Mouse (Mus musculus) testis, postnatal 14 days (tissue): ENCODE results near the gene Slc22a17.

Experiments used
- DNase-seq: peaks from one replicate; pipeline ENCODE4 v3.0.0; 2021; ENCODE audit warnings: low spot score

The Slc22a17 gene

DNA sequence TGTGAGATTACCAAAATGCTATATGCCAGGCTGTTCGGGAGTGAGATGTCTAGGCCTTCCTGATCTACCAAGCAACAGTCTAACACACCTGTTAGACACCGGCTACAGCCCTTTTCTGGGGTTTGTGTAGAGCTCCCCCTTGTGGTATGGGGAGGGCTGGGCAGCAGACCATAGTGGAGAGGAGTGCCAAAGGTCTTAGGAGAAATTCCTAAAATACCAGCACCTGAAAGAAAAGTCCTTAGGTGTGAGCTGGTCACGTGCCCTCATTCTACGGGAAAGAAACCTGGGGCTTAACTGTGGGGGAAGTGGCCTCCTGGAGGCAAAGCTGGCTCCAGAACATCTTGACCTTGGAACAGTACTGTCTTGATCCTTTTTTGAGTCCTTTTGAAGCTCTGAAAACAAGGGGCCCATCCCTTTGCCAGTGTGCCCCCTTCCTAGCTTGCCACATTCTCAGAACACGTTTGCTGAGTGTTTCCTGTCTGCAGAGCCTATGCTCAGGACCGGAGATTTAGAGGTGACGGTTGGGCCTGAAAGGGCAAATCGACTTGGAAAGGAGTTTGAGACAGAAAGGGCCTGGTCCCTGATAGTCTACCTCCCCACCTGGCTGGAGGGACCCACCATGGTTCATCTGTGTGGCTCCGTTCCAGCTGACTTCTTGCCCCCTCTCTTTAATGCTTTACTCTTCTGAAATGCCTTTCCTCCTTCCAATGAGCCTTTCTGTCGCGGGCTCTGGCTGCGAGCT is 26.7 kb upstream of the Slc22a17 start:
- DNase-seq: peak; percentile 39

DNA sequence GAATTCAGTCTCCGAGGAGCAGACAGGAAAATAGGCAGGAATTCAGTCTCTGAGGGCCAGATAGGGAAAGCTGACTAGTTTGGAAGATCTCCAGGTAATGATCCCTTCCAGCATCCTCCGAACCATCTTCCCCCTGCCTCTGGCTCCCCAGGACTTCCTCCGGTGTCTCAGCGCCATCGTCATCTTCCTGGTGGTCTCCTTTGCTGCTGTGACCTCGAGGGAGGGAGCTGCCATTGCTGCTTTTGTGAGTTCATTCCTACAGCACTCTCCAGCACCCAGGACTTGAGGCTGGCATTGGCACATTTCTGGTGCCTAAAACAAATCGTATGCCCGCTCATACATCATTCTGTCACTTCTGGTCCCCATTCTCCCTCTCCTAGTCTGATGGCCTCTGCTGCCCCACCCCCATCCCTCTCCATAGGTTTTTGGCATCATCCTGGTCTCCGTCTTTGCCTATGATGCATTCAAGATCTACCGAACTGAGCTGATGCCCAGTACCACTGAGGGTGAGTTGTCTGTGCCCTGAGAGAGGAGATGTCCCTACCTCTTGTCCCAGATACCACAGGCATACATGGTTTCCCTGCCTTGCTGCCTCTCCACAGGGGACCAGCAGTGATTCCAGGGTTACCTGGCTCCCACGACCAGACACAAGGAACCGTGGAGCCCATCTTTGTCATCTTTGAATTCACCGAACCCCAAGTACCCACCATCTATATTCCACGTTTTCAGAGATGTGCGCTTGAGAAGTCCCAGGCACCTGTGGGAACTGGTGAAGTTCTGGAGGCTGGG is 25.7 kb upstream of the Slc22a17 start:
- DNase-seq: no peak

- DNase-seq: no peak
Measured at GRCm38 (mm10) chr14:54937361-54938182, 24.6 kb upstream of the Slc22a17 start.

DNA sequence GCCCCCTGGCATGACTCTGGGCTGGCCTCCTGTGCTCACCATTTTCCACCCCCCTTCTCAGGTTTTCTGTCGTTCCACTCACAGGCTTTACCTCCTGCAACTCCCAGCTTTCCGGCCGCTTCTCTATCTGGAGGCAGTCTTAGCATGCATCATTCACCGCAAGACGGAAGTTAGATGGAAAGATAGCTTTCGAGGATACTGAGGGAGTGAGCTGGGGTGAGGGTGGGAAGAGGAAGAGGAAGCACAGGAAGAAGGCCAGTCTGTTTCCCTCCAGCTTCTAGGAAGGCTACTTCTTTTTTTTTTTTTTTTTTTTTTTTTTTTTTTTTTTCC is 23.9 kb upstream of the Slc22a17 start:
- DNase-seq: no peak

GRCm38 (mm10) chr14:54935904-54936830 is 23.2 kb upstream of the Slc22a17 start, which contains the start of gene Cmtm5:
Gene Cmtm5 (plus strand): TSS chr14:54936261.
- DNase-seq: no peak

- DNase-seq: no peak
Measured at GRCm38 (mm10) chr14:54932645-54933150, 19.8 kb upstream of the Slc22a17 start, which contains the start of gene Il25. Gene Il25 (plus strand): TSS chr14:54932695.

DNA sequence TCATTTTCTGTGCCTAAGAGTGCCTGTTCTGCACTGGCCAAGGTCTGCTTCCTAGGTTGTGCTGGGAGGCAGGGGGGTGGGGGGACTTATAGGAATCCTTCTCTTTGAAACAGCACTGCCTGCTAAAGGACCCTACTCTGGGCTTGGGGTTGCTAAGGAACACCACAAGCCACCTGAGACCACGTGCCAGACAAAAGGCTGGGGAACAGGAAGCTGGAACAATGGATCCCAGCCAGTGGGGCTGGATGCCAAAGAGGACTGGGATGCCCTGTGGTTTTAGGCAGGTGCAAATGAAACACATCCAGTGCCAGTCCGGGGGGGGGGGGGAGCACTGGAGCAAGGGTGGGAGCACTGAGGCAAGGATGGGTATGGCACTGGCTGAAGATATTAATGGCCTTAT is 17.5 kb upstream of the Slc22a17 start:
- no peak for DNase-seq

- DNase-seq: no peak
Measured at GRCm38 (mm10) chr14:54929801-54930200, 16.9 kb upstream of the Slc22a17 start.

DNA sequence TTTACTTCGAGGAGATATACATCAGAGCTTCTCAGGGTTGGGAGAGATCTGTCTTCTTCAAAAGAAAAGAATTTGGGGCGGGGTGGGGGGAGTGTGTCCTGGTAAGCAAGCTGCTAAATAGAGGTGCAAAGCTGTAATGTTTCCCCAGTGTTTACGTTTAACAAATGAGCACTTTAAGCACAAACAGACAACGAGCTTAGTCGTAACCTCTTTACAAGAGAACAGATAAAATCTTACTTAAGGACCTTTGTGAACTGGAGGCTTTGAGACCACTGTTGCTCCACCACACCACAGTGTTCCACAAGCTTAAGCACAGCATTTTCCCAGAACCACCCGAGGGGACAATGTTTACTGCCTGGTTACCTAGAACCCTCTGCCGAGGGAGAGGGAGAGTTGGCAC is 14.4 kb upstream of the Slc22a17 start:
- DNase-seq: no peak

DNA sequence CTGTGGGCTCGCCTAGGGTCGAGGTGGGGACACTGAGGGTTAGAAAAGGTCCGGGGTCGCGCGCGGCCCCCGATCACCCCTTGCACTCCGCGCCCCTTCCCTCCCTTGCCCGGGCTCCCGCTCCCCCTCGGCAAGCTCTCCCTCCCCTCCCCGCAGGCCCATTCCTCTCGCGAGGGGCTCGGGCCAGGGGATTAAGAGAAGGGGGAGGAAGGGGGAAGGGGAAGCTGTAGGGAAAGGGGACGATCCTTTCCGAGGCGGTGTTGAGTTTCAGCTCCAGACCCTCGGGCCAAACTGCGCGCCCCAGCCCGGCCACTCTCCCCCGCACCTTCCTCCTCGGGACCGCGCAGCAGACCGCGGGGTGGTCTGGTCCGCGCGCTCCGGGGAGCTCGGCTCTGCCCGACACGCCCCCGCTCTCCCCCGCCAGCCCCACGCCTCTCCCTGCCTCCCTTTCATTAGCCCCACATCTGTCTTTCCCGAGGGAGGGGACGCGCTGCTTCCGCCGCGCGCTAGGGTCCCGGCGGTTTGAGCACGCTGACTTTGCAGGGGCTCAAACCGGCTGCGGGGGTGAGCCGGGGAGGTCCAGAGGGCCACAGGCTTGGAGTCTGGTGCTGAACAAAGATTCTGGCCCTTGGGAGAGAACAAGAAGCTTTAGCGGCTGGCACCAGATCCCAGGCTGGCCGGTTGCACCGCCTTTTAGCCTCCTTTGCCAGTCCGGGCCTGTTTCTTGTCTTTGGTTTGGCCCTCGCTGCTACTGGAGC is 13.6 kb upstream of the Slc22a17 start:
- peak; percentile 70 for DNase-seq

- peak; percentile 47 for DNase-seq
Measured at GRCm38 (mm10) chr14:54925349-54926342, 12.7 kb upstream of the Slc22a17 start, which contains the start of gene Efs. Gene Efs (minus strand): TSS chr14:54926126.

GRCm38 (mm10) chr14:54924641-54925348 is 11.9 kb upstream of the Slc22a17 start:
- peak; percentile 47 for DNase-seq

DNA sequence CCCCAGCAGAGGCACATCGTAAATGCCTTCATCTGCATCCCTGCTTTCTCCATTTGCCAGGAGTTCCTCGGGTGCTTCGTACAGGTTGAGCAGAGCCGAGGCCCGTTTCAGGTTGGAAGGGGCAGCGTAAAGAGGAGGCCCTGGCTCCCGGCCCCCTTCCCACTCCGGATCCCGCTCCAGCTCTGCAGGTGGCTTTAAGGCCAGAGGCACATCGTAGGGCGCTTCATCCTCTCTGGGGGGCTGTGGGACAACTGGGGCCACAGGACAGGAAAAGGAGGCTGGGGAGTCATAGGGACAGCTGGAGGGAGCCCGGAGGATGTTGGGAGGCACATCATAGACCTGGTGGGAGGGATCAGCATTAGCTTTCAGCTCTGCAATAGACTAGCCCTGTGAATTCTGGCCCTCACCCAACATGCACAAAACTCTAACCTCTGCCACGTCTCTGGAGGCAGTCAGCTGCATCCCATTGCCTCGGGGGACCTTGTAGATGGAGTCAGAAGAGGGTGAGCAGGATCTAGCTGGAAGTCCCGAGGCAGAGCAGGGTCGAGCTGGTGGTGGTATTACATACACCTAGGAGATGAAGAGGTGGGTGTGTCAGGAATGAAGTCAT is 7.2 kb upstream of the Slc22a17 start:
- DNase-seq: no peak

GRCm38 (mm10) chr14:54913343-54913742 is 411 bp upstream of the Slc22a17 start:
- DNase-seq: no peak

GRCm38 (mm10) chr14:54912109-54912850 is 652 bp downstream of the Slc22a17 start:
- peak; percentile 41 for DNase-seq

- no peak for DNase-seq
Measured at GRCm38 (mm10) chr14:54908682-54909081, 4.2 kb downstream of the Slc22a17 start.

DNA sequence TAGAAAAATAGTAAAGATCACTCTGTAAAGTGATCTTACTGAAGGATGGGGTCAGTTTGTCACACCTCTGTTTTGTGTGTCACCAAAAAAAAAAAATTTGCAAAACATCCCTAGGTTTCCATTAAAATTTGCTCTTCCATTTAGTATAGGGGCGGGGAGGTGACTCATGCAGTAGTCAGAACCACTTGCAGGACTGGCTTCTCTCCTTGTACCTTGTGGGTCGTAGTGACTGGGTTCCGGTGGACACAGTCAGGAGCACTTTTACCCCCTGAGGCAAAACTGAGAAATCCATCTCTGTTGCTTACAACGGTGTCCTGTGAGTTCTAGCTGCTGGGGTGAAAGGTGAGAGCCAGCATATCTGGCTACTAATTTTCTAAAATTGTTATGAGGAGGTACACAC is 9.3 kb downstream of the Slc22a17 start:
- DNase-seq: no peak
